Mouse (Mus musculus) limb, embryonic 12.5 days (tissue): ENCODE measurements around the gene Tnnt3. TPM values are rescaled to one million over a fixed set of nuclear protein-coding genes. Genes with fewer than 3 reads are reported as not detected.

Experiments
- ATAC-seq: fragments of 200-750 bp; cut with Nextera tagmentation; 2 replicates; pipeline ENCODE4 v1.8.0; 2017; ENCODE audit warnings: low read depth, moderate TSS enrichment; ENCODE audit not compliant: insufficient number of reproducible peaks, insufficient read depth, low FRiP score, low TSS enrichment
- H3K27ac ChIP-seq: fragments of 300-500 bp; sonication (generic); 2 replicates; pipeline ENCODE4 v1.5.1; 2016; ENCODE audit warnings: mild to moderate bottlenecking, moderate library complexity
- H3K27me3 ChIP-seq: fragments of 300-500 bp; sonication (generic); 2 replicates; pipeline ENCODE4 v1.6.1; 2016; ENCODE audit warnings: mild to moderate bottlenecking, moderate library complexity
- H3K36me3 ChIP-seq: fragments of 300-500 bp; sonication (generic); 2 replicates; pipeline ENCODE4 v1.6.1; 2016; ENCODE audit warnings: mild to moderate bottlenecking, moderate library complexity
- H3K4me1 ChIP-seq: fragments of 300-500 bp; sonication (generic); replicated peaks from 2 replicates; pipeline ENCODE4 v1.6.1; 2016
- H3K4me2 ChIP-seq: fragments of 300-500 bp; sonication (generic); 2 replicates; pipeline ENCODE4 v1.6.1; 2016; ENCODE audit warnings: mild to moderate bottlenecking, moderate library complexity
- H3K4me3 ChIP-seq: fragments of 300-500 bp; sonication (generic); replicated peaks from 2 replicates; pipeline ENCODE4 v1.5.1; 2016; ENCODE audit warnings: mild to moderate bottlenecking
- H3K9ac ChIP-seq: fragments of 300-500 bp; sonication (generic); replicated peaks from 2 replicates; pipeline ENCODE4 v1.6.1; 2016; ENCODE audit warnings: mild to moderate bottlenecking, moderate library complexity
- H3K9me3 ChIP-seq: fragments of 300-500 bp; sonication (generic); 2 replicates; pipeline ENCODE4 v1.6.1; 2016; ENCODE audit warnings: mild to moderate bottlenecking, moderate library complexity
- WGBS: fragments of 180-500 bp; shearing (Covaris S2); methylation state at CpG from one replicate; pipeline ENCODE4 v1.1.7; 2016; 5-methylcytosine and 5-hydroxymethylcytosine counted together
- polyA plus RNA-seq: library from polyadenylated mRNA; unstranded; fragments of >200 nt; fragmentation: Nextera tagmentation; extraction: Ambion mirVana; gene quantifications from 2 replicates; pipeline ENCODE4 v1.2.1, GENCODE M21; 2016

The Tnnt3 gene
- polyA plus RNA-seq, 1 experiment from 2014 or later, result 14.3 TPM

GRCm38 (mm10) chr7:142476795-142477452 lies 21.7 kb upstream of the Tnnt3 start:
- H3K9me3 ChIP-seq, result no peaks in the 10 kb centered on the region
- peaks cover 53% of the 10 kb centered on the region for H3K4me1 ChIP-seq
- 82% methylated on average over 13 of the region's 13 CpGs for WGBS
- H3K27me3 ChIP-seq, result no peaks in the 10 kb centered on the region
- H3K9ac ChIP-seq, result no peak overlapping the region
- no peak for ATAC-seq
- no peak overlapping the region for H3K4me2 ChIP-seq
- no peaks in the 10 kb centered on the region for H3K36me3 ChIP-seq
- H3K4me3 ChIP-seq, result no peak overlapping the region
- no peak overlapping the region; the same call in 1 of the 2 replicates for H3K27ac ChIP-seq

- Histone ChIP-seq H3K9ac (no peak overlapping the region), H3K27ac (no peak overlapping the region), H3K9me3 (no peaks in the 10 kb centered on the region), H3K4me2 (no peak overlapping the region), H3K4me1 (peaks cover 53% of the 10 kb centered on the region), H3K4me3 (no peak overlapping the region), H3K36me3 (no peaks in the 10 kb centered on the region), H3K27me3 (no peaks in the 10 kb centered on the region)
- no peak for ATAC-seq
- 85% methylated on average over 6 of the region's 6 CpGs for WGBS
Observed at GRCm38 (mm10) chr7:142478001-142478400, 20.6 kb upstream of the Tnnt3 start.

- WGBS, result 81% methylated on average over 2 of the region's 2 CpGs
- H3K4me1 ChIP-seq, result peaks cover 54% of the 10 kb centered on the region
Observed at GRCm38 (mm10) chr7:142478574-142478973, 20.1 kb upstream of the Tnnt3 start.

GRCm38 (mm10) chr7:142479307-142479706 lies 19.3 kb upstream of the Tnnt3 start:
- peaks cover 60% of the 10 kb centered on the region for H3K4me1 ChIP-seq
- no peak overlapping the region for H3K4me3 ChIP-seq
- no peaks in the 10 kb centered on the region for H3K27me3 ChIP-seq
- H3K9ac ChIP-seq, result no peak overlapping the region
- no peaks in the 10 kb centered on the region for H3K36me3 ChIP-seq
- H3K4me2 ChIP-seq, result no peak overlapping the region
- ATAC-seq, result no peak
- 0 out of 2 replicates have a peak overlapping the region, but pooled peaks have one; percentile 98 for H3K27ac ChIP-seq
- H3K9me3 ChIP-seq, result no peaks in the 10 kb centered on the region

More at GRCm38 (mm10) chr7:142478574-142478973, 20.1 kb upstream of the Tnnt3 start:
- H3K27me3 ChIP-seq, result no peaks in the 10 kb centered on the region
- no peak overlapping the region for H3K9ac ChIP-seq
- 0 out of 2 replicates have a peak overlapping the region, but pooled peaks have one; percentile 4 for H3K27ac ChIP-seq
- no peaks in the 10 kb centered on the region for H3K9me3 ChIP-seq
- H3K36me3 ChIP-seq, result no peaks in the 10 kb centered on the region
- no peak overlapping the region for H3K4me3 ChIP-seq
- no peak overlapping the region for H3K4me2 ChIP-seq
- ATAC-seq, result no peak

GRCm38 (mm10) chr7:142479886-142480285 lies 18.8 kb upstream of the Tnnt3 start:
- Histone ChIP-seq H3K4me2 (no peak overlapping the region), H3K4me3 (no peak overlapping the region), H3K4me1 (peaks cover 60% of the 10 kb centered on the region), H3K27ac (peak overlapping the region; percentile 98; the same call in 1 of the 2 replicates), H3K9ac (no peak overlapping the region), H3K27me3 (no peaks in the 10 kb centered on the region), H3K36me3 (no peaks in the 10 kb centered on the region), H3K9me3 (no peaks in the 10 kb centered on the region)
- ATAC-seq, result no peak
- 86% methylated on average over 3 of the region's 3 CpGs for WGBS

GRCm38 (mm10) chr7:142480661-142481060 lies 18.0 kb upstream of the Tnnt3 start:
- ATAC-seq, result no peak
- H3K4me1 ChIP-seq, result peaks cover 63% of the 10 kb centered on the region

GRCm38 (mm10) chr7:142481186-142481567 lies 17.5 kb upstream of the Tnnt3 start:
- no peak for ATAC-seq
- H3K4me1 ChIP-seq, result peaks cover 68% of the 10 kb centered on the region
- 5% methylated on average over 5 of the region's 5 CpGs for WGBS

More at GRCm38 (mm10) chr7:142480661-142481060, 18.0 kb upstream of the Tnnt3 start:
- Histone ChIP-seq H3K27ac (peak overlapping the region; percentile 98), H3K4me2 (0 out of 2 replicates have a peak overlapping the region, but pooled peaks have one; percentile 54), H3K9ac (0 out of 2 replicates have a peak overlapping the region, but pooled peaks have one; percentile 63), H3K36me3 (no peaks in the 10 kb centered on the region), H3K9me3 (no peaks in the 10 kb centered on the region), H3K27me3 (no peaks in the 10 kb centered on the region), H3K4me3 (no peak overlapping the region)
- WGBS, result 90% methylated on average over 3 of the region's 3 CpGs

GRCm38 (mm10) chr7:142481568-142482255 lies 16.9 kb upstream of the Tnnt3 start:
- peak overlapping the region; percentile 63 for H3K9ac ChIP-seq
- H3K4me2 ChIP-seq, result peak overlapping the region; percentile 54
- H3K9me3 ChIP-seq, result no peaks in the 10 kb centered on the region
- 1% methylated on average over 22 of the region's 22 CpGs for WGBS
- no peaks in the 10 kb centered on the region for H3K36me3 ChIP-seq
- H3K27ac ChIP-seq, result peak overlapping the region; percentile 98
- ATAC-seq, result peak; percentile 87
- peak overlapping the region; percentile 25 for H3K4me3 ChIP-seq
- H3K4me1 ChIP-seq, result peaks cover 73% of the 10 kb centered on the region
- no peaks in the 10 kb centered on the region for H3K27me3 ChIP-seq

More at GRCm38 (mm10) chr7:142481186-142481567, 17.5 kb upstream of the Tnnt3 start:
- Histone ChIP-seq H3K27me3 (no peaks in the 10 kb centered on the region), H3K36me3 (no peaks in the 10 kb centered on the region), H3K4me2 (peak overlapping the region; percentile 54), H3K9ac (peak overlapping the region; percentile 63), H3K27ac (peak overlapping the region; percentile 98), H3K9me3 (no peaks in the 10 kb centered on the region), H3K4me3 (peak overlapping the region; percentile 25; the same call in 1 of the 2 replicates)

- Histone ChIP-seq H3K4me1 (peaks cover 75% of the 10 kb centered on the region), H3K4me2 (peak overlapping the region; percentile 54), H3K36me3 (no peaks in the 10 kb centered on the region), H3K27ac (peak overlapping the region; percentile 98), H3K9me3 (no peaks in the 10 kb centered on the region), H3K9ac (peak overlapping the region; percentile 63; the same call in 1 of the 2 replicates), H3K4me3 (peak overlapping the region; percentile 25; the same call in 1 of the 2 replicates), H3K27me3 (no peaks in the 10 kb centered on the region)
- WGBS, result 5% methylated on average over 6 of the region's 6 CpGs
- peak; percentile 4 for ATAC-seq
Observed at GRCm38 (mm10) chr7:142482256-142482609, 16.4 kb upstream of the Tnnt3 start.

- Histone ChIP-seq H3K27me3 (no peaks in the 10 kb centered on the region), H3K4me1 (peaks cover 84% of the 10 kb centered on the region), H3K4me3 (no peak overlapping the region), H3K4me2 (0 out of 2 replicates have a peak overlapping the region, but pooled peaks have one; percentile 54), H3K27ac (peak overlapping the region; percentile 98), H3K9me3 (no peaks in the 10 kb centered on the region), H3K36me3 (no peaks in the 10 kb centered on the region), H3K9ac (no peak overlapping the region; the same call in 1 of the 2 replicates)
- ATAC-seq, result 0 out of 2 replicates have a peak, but pooled peaks have one; percentile 4
- WGBS, result 24% methylated on average over 11 of the region's 11 CpGs
Observed at GRCm38 (mm10) chr7:142483136-142483535, 15.5 kb upstream of the Tnnt3 start.

GRCm38 (mm10) chr7:142484780-142485179 lies 13.9 kb upstream of the Tnnt3 start:
- Histone ChIP-seq H3K9ac (0 out of 2 replicates have a peak overlapping the region, but pooled peaks have one; percentile 12), H3K27me3 (no peaks in the 10 kb centered on the region), H3K4me1 (peaks cover 90% of the 10 kb centered on the region), H3K4me3 (no peak overlapping the region), H3K4me2 (no peak overlapping the region), H3K27ac (peak overlapping the region; percentile 98), H3K9me3 (no peaks in the 10 kb centered on the region), H3K36me3 (peaks cover 13% of the 10 kb centered on the region)
- ATAC-seq, result no peak
- WGBS, result 72% methylated on average over 12 of the region's 12 CpGs
